Mouse (Mus musculus) forebrain, embryonic 11.5 days (tissue): ENCODE results near the gene Dscaml1. TPM values are rescaled to one million over a fixed set of nuclear protein-coding genes. Genes with fewer than 3 reads are reported as not detected.
A peak's percentile ranks its signal among the peaks of the same experiment; 100 is the strongest.

ENCODE experiments used
- ATAC-seq: fragments of 200-750 bp; cut with Nextera tagmentation; replicated peaks from 2 replicates; pipeline ENCODE4 v1.8.0; 2017; ENCODE audit warnings: moderate TSS enrichment; ENCODE audit not compliant: low FRiP score
- DNase-seq: peaks from one replicate; pipeline ENCODE4 v3.0.0-alpha.2; 2017; ENCODE audit warnings: low spot score
- H3K27ac ChIP-seq: fragments of 300-500 bp; sonication (generic); 2 replicates; pipeline ENCODE4 v1.5.1; 2014; ENCODE audit warnings: low read depth, low read length
- H3K27me3 ChIP-seq: fragments of 300-500 bp; sonication (generic); 2 replicates; pipeline ENCODE4 v1.6.1; 2014; ENCODE audit warnings: mild to moderate bottlenecking, low read length, mixed read lengths; ENCODE audit not compliant: control insufficient read depth, insufficient read depth
- H3K36me3 ChIP-seq: fragments of 300-500 bp; sonication (generic); 2 replicates; pipeline ENCODE4 v1.6.1; 2014; ENCODE audit warnings: mild to moderate bottlenecking, low read length, moderate library complexity, mixed read lengths; ENCODE audit not compliant: control insufficient read depth, insufficient read depth
- H3K4me1 ChIP-seq: fragments of 300-500 bp; sonication (generic); replicated peaks from 2 replicates; pipeline ENCODE4 v1.6.1; 2014; ENCODE audit warnings: low read length, mixed read lengths; ENCODE audit not compliant: control insufficient read depth, insufficient read depth
- H3K4me2 ChIP-seq: fragments of 300-500 bp; sonication (generic); 2 replicates; pipeline ENCODE4 v1.6.1; 2014; ENCODE audit warnings: low read depth, mild to moderate bottlenecking, low read length, moderate library complexity, mixed read lengths; ENCODE audit not compliant: severe bottlenecking
- H3K4me3 ChIP-seq: fragments of 300-500 bp; sonication (generic); 2 replicates; pipeline ENCODE4 v1.5.1; 2014; ENCODE audit warnings: low read depth, low read length
- H3K9ac ChIP-seq: fragments of 300-500 bp; sonication (generic); 2 replicates; pipeline ENCODE4 v1.6.1; 2014; ENCODE audit warnings: low read length
- H3K9me3 ChIP-seq: fragments of 300-500 bp; sonication (generic); 2 replicates; pipeline ENCODE4 v1.6.1; 2016; ENCODE audit warnings: low read length, mixed read lengths; ENCODE audit not compliant: control insufficient read depth
- WGBS: fragments of 180-500 bp; shearing (Covaris S2); extraction: QIAGEN DNeasy Blood & Tissue Kit; methylation state at CpG from one replicate; pipeline ENCODE4 v1.1.7; 2014; 5-methylcytosine and 5-hydroxymethylcytosine counted together
- polyA plus RNA-seq: library from polyadenylated mRNA; unstranded; fragments of >200 nt; fragmentation: Nextera tagmentation; extraction: Ambion mirVana; gene quantifications from 2 replicates; pipeline ENCODE4 v1.2.1, GENCODE M21; 2014

Dscaml1 gene
- polyA plus RNA-seq, 1 experiment from 2014 or later, result 5.4 TPM

GRCm38 (mm10) chr9:45610336-45611060 is 184.1 kb downstream of the Dscaml1 start:
- Histone ChIP-seq H3K9ac (no peak overlapping the region), H3K4me1 (peaks cover 11% of the 10 kb centered on the region), H3K27me3 (no peaks in the 10 kb centered on the region), H3K27ac (no peak overlapping the region), H3K4me2 (no peak overlapping the region), H3K9me3 (no peaks in the 10 kb centered on the region), H3K4me3 (no peak overlapping the region), H3K36me3 (no peaks in the 10 kb centered on the region)
- WGBS, result 66% methylated on average over 11 of the region's 11 CpGs
- ATAC-seq (no peak), DNase-seq (no peak)

DNA sequence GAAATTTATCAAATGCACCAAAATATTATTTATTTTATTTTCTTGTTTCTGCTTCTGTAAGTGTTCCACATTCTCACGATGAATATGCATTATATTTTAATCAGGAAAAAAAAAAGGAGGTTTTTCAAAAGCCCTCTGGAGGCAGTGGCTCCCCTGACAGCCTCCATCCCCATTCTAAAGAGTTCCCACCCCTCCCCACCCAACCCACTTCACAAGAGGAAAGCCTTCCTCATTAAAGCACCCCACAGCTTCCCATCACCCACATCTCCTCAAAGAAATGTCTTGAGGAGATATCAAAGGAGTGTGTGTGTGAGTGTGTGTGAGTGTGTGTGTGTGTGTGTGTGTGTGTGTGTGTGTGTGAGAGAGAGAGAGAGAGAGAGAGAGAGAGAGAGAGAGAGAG is 188.2 kb downstream of the Dscaml1 start:
- Histone ChIP-seq H3K9me3 (no peaks in the 10 kb centered on the region), H3K36me3 (no peaks in the 10 kb centered on the region), H3K9ac (no peak overlapping the region), H3K27ac (no peak overlapping the region), H3K4me2 (no peak overlapping the region), H3K27me3 (no peaks in the 10 kb centered on the region), H3K4me1 (no peaks in the 10 kb centered on the region), H3K4me3 (no peak overlapping the region)
- DNase-seq (no peak), ATAC-seq (no peak)
- WGBS, result 89% methylated on average over 1 of the region's 1 CpGs

DNA sequence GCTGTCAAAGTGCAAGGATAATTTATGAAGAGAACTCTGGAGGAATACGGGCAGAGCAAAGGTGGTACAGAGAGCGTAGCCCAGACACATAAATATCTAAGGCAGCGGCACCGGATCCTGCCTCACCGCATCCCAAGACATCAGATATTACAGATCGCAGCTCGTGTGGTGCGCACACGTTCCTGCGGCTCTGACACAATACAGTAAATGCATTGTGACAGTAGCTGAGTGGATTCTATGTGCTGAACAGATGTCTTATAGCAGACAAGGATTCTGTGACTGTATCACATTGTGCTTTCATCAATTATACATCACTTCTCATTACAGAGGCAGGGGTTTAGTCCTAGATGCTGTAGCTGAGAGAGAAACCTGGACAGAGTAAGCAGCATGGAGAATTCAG is 191.5 kb downstream of the Dscaml1 start:
- 90% methylated on average over 10 of the region's 10 CpGs for WGBS
- Histone ChIP-seq H3K27ac (0 out of 2 replicates have a peak overlapping the region, but pooled peaks have one; percentile 25), H3K9me3 (no peaks in the 10 kb centered on the region), H3K4me2 (no peak overlapping the region), H3K27me3 (no peaks in the 10 kb centered on the region), H3K9ac (no peak overlapping the region), H3K4me3 (no peak overlapping the region), H3K36me3 (no peaks in the 10 kb centered on the region), H3K4me1 (peaks cover 4% of the 10 kb centered on the region; the same call in 1 of the 2 replicates)
- DNase-seq (no peak), ATAC-seq (no peak)

- whole genome bisulfite sequencing, result 88% methylated on average over 7 of the region's 7 CpGs
- Histone ChIP-seq H3K27ac (0 out of 2 replicates have a peak overlapping the region, but pooled peaks have one; percentile 25), H3K4me1 (peaks cover 4% of the 10 kb centered on the region; the same call in 1 of the 2 replicates), H3K36me3 (no peaks in the 10 kb centered on the region), H3K9ac (no peak overlapping the region), H3K4me3 (no peak overlapping the region), H3K4me2 (no peak overlapping the region), H3K9me3 (no peaks in the 10 kb centered on the region), H3K27me3 (no peaks in the 10 kb centered on the region)
- no peak for DNase-seq
- ATAC-seq, result no peak
Measured at GRCm38 (mm10) chr9:45618443-45618842, 192.0 kb downstream of the Dscaml1 start.

DNA sequence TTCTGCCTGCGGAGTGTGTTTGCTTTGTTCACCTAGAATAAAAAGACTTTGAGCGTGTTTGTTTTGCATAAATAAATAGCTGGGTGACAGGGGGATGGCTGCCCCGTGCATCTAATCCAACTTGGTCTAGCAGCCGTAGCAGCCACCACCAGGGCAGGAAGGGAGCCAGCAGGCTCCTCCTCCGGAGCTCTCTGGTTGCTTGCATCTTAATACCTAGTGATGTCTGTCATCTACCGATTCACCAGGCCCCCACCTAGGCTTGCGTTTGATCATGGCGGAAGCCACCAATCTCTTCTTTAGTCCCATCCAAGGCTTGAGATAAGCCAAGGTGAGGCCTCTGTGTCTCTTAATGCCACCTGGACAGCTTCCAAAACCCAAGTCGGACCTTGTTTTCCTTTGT is 193.6 kb downstream of the Dscaml1 start:
- no peak overlapping the region for H3K27ac ChIP-seq
- DNase-seq (no peak), ATAC-seq (no peak)
- 64% methylated on average over 9 of the region's 9 CpGs for WGBS
- no peaks in the 10 kb centered on the region for H3K27me3 ChIP-seq
- H3K4me2 ChIP-seq, result no peak overlapping the region
- H3K9ac ChIP-seq, result no peak overlapping the region
- no peaks in the 10 kb centered on the region for H3K36me3 ChIP-seq
- no peak overlapping the region for H3K4me3 ChIP-seq
- peaks cover 4% of the 10 kb centered on the region; the same call in 1 of the 2 replicates for H3K4me1 ChIP-seq
- H3K9me3 ChIP-seq, result no peaks in the 10 kb centered on the region

DNA sequence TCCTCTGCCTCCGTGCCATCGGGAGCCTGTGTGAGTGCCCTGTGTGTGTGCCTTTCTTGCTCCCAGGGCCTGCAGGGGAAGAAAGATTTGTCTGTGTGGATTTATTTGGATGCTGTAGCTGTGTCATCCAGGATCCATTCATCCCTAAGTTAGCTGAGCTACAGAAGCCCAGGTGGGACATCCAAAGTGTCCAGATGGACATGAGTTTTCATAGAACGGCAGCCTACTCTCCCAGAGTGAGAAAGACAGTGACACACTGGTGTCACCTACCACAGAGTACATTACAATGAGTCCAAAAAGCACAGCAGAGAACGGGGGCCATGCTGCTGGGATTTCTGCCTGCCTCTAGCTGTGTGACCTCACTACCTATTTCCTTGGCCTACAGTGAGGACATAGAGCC is 194.5 kb downstream of the Dscaml1 start:
- H3K36me3 ChIP-seq, result no peaks in the 10 kb centered on the region
- no peaks in the 10 kb centered on the region for H3K27me3 ChIP-seq
- H3K27ac ChIP-seq, result no peak overlapping the region
- peaks cover 4% of the 10 kb centered on the region; the same call in 1 of the 2 replicates for H3K4me1 ChIP-seq
- no peak overlapping the region for H3K4me3 ChIP-seq
- 92% methylated on average over 4 of the region's 4 CpGs for WGBS
- DNase-seq, result no peak
- H3K9ac ChIP-seq, result no peak overlapping the region
- no peak for ATAC-seq
- H3K9me3 ChIP-seq, result no peaks in the 10 kb centered on the region
- no peak overlapping the region for H3K4me2 ChIP-seq

DNA sequence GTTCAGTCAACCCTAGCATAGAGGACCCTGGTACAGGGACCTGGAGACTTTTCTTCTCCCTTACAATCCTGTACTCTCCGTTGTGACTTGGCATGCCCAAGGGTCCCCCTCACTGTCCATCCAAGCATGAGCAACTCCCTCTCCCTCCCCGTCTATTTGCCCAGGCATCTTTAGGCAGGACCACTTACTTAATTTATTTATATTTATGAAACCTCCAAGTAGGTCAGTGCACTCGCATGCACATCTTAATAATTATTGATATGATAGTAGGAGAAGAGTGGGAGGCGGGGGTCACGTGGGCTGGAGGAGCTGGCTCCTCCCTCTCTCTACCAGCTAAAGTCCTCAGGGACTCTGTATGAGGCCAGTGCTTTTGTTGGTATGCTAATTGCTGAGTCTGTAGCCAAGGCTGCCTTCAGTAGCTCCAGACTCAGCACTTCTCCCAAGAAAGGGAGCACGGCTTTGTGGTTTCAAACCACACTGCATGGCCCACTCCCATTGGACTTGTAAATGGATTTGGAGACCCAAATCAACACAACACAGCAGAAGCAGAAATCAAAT is 199.5 kb downstream of the Dscaml1 start:
- WGBS, result 39% methylated on average over 6 of the region's 6 CpGs
- peaks cover 8% of the 10 kb centered on the region for H3K4me1 ChIP-seq
- H3K4me2 ChIP-seq, result no peak overlapping the region
- H3K36me3 ChIP-seq, result no peaks in the 10 kb centered on the region
- ATAC-seq (peak; percentile 72), DNase-seq (no peak)
- no peak overlapping the region for H3K4me3 ChIP-seq
- H3K27me3 ChIP-seq, result no peaks in the 10 kb centered on the region
- H3K9me3 ChIP-seq, result no peaks in the 10 kb centered on the region
- H3K9ac ChIP-seq, result no peak overlapping the region
- peak overlapping the region; percentile 46; the same call in 1 of the 2 replicates for H3K27ac ChIP-seq

DNA sequence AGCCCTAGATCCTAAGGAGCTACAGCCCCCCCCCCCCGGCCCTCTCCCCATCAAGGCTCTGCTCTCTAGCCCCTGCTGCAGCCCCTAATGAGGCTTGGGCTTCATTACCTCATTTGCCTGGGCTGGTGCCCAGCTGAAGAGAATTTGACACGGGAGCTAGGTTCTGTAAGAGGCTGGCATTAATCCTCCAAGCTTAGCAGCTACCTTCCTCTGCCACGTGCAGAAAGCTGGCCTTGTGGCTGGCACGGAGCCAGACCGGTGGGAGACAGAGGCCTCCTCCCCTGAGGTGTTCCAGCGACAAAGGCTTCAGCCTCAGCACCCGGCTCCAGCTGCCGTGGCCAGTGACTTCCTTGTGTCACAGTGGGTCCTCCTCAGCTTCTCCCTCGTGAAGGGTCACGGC is 206.1 kb downstream of the Dscaml1 start:
- Histone ChIP-seq H3K27me3 (no peaks in the 10 kb centered on the region), H3K9me3 (no peaks in the 10 kb centered on the region), H3K9ac (0 out of 2 replicates have a peak overlapping the region, but pooled peaks have one; percentile 8), H3K36me3 (no peaks in the 10 kb centered on the region), H3K27ac (peak overlapping the region; percentile 58), H3K4me2 (no peak overlapping the region), H3K4me1 (peaks cover 6% of the 10 kb centered on the region), H3K4me3 (no peak overlapping the region)
- ATAC-seq (peak; percentile 83), DNase-seq (peak; percentile 77)
- WGBS, result 46% methylated on average over 10 of the region's 10 CpGs
